Mouse (Mus musculus): ENCODE data around the gene Bub1.

DNA sequence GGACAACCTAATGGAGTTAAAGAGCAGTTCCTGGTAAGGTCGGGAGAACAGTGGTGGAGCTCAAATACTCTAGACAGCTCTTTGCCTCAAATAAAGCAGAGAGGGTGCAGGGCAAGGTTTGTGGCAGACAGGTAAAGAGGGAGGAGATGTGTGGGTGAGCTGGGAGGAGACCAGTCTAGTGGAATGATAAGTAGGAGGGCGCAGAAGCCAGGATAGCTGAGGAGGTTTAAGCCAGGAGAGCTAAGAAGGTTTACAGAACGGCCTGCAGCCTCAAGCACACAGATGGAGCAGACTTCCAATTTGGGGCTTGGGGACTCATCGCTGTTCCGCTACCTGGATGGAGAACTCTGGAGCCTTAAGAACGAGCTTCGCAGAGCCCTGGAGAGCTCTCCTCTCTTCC is 6.9 kb upstream of the Bub1 start, which contains the start of gene Acoxl:
- TF ChIP-seq FLI1 (IDR thresholded peaks at IDR 0.05; ENCODE audit: low read length) (no peak), GATA1 (IDR thresholded peaks at IDR 0.05; ENCODE audit: borderline replicate concordance, low read length) (no peak)
